Mouse (Mus musculus): ENCODE data around the gene Rpain. TPM values are rescaled to one million over a fixed set of nuclear protein-coding genes. Genes with fewer than 3 reads are reported as not detected.

Rpain gene
- total RNA-seq (2014; rRNA removed) (48.1 and 51.5 TPM in 2 replicates), polyA plus RNA-seq (2012; rRNA removed) (32.5 and 38.5 TPM in 2 replicates)

DNA sequence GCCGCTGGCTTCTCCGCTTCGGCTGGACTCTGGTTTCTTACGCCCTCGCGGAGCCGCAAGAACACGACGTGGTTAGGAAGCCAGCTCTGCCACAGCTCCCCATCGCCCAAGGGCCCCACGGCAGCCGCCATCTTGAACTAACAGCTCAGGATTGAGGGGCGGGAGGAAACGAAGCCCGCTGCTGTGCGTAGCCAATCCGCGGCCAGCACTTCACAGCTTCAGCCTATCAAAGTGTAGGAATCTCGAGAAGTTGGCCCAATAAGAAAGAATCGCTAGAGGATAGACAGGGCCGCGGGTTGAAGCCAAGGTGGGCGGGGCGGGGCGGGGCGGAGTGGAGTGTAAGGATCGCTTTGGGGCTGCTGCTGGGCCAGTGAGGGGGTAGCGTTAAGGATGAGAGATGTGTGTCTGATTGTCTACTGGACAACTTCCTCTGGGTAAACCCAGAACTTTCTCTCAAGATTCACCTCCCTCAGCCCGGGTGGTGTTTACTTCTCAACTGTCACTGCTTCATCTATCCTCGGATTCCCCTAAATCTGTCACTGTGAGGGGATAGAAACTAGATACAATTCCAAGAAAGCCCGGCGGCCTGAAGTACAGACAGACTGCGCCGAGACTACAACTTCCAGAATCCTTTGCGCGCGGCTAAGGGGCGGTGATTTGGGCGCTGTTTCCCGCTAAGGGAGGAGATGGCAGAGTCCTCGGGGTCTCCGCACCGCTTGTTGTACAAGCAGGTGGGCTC lies at the start of gene Rpain, which contains the start of gene Nup88:
Gene Rpain (plus strand): TSS at position 393 of the 739 bp plus-strand sequence.
Gene Nup88 (minus strand): TSS at position 153 of the 739 bp plus-strand sequence.
- peak; percentile 94 for DNase-seq (ENCODE audit: extremely low read depth, low read depth, low spot score)
- H3K27me3 ChIP-seq (ENCODE audit: control insufficient read depth, insufficient read depth, low read length), result no peaks in the 10 kb centered on the region
- WGBS, result under 1% methylated on average over 43 of the region's 43 CpGs
- H3K79me2 ChIP-seq (ENCODE audit: control insufficient read depth, insufficient read depth, low read length), result peaks cover 13% of the 10 kb centered on the region; the same call in 1 of the 2 replicates
- H3K9ac ChIP-seq (ENCODE audit: low read depth, low read length), result peak within 1 kb of the TSS; percentile 84
- peaks cover 13% of the 10 kb centered on the region for H3K4me1 ChIP-seq (ENCODE audit: control insufficient read depth, insufficient read depth, low read length)
- peak within 1 kb of the TSS; percentile 97 for H3K4me3 ChIP-seq (ENCODE audit: insufficient read depth, low read depth, low read length)
- H3K36me3 ChIP-seq (ENCODE audit: control insufficient read depth, insufficient read depth, low read length), result peaks cover 22% of the 10 kb centered on the region
- TF ChIP-seq CTCF (IDR thresholded peaks at IDR 0.05; ENCODE audit: low read depth, low read length) (no peak), POLR2A (IDR thresholded peaks at IDR 0.05; ENCODE audit: extremely low read depth, insufficient read depth, low read length) (peak; percentile 80)
- peak within 1 kb of the TSS; percentile 79 for H3K27ac ChIP-seq (replicated peaks; ENCODE audit: insufficient read depth, low read depth, low read length)

GRCm38 (mm10) chr11:70931461-70931860 lies 38.6 kb upstream of the Rpain start:
- H3K9ac ChIP-seq (ENCODE audit: low read depth, low read length), result no peak overlapping the region
- 95% methylated on average over 5 of the region's 5 CpGs for WGBS

GRCm38 (mm10) chr11:70935316-70935715 lies 34.7 kb upstream of the Rpain start:
- H3K27me3 ChIP-seq (ENCODE audit: control insufficient read depth, insufficient read depth, low read length), result no peaks in the 10 kb centered on the region
- no peak overlapping the region for H3K4me3 ChIP-seq (ENCODE audit: insufficient read depth, low read depth, low read length)
- no peak for DNase-seq (ENCODE audit: extremely low read depth, low read depth, low spot score)
- no peaks in the 10 kb centered on the region for H3K4me1 ChIP-seq (ENCODE audit: control insufficient read depth, insufficient read depth, low read length)
- H3K9ac ChIP-seq (ENCODE audit: low read depth, low read length), result no peak overlapping the region
- peaks cover 67% of the 10 kb centered on the region for H3K36me3 ChIP-seq (ENCODE audit: control insufficient read depth, insufficient read depth, low read length)
- no peak for TF ChIP-seq CTCF (IDR thresholded peaks at IDR 0.05; ENCODE audit: low read depth, low read length)
- TF ChIP-seq POLR2A (IDR thresholded peaks at IDR 0.05; ENCODE audit: extremely low read depth, insufficient read depth, low read length), result no peak
- 96% methylated on average over 7 of the region's 7 CpGs for WGBS
- H3K79me2 ChIP-seq (ENCODE audit: control insufficient read depth, insufficient read depth, low read length), result no peaks in the 10 kb centered on the region
- H3K27ac ChIP-seq (replicated peaks; ENCODE audit: insufficient read depth, low read depth, low read length), result no peak overlapping the region

More at GRCm38 (mm10) chr11:70931461-70931860, 38.6 kb upstream of the Rpain start:
- no peaks in the 10 kb centered on the region for H3K4me1 ChIP-seq (ENCODE audit: control insufficient read depth, insufficient read depth, low read length)
- H3K27me3 ChIP-seq (ENCODE audit: control insufficient read depth, insufficient read depth, low read length), result no peaks in the 10 kb centered on the region
- TF ChIP-seq CTCF (IDR thresholded peaks at IDR 0.05; ENCODE audit: low read depth, low read length) (no peak), POLR2A (IDR thresholded peaks at IDR 0.05; ENCODE audit: extremely low read depth, insufficient read depth, low read length) (no peak)
- H3K4me3 ChIP-seq (ENCODE audit: insufficient read depth, low read depth, low read length), result no peak overlapping the region
- H3K36me3 ChIP-seq (ENCODE audit: control insufficient read depth, insufficient read depth, low read length), result peaks cover 54% of the 10 kb centered on the region
- no peaks in the 10 kb centered on the region; the same call in 1 of the 2 replicates for H3K79me2 ChIP-seq (ENCODE audit: control insufficient read depth, insufficient read depth, low read length)
- no peak overlapping the region for H3K27ac ChIP-seq (replicated peaks; ENCODE audit: insufficient read depth, low read depth, low read length)
- no peak for DNase-seq (ENCODE audit: extremely low read depth, low read depth, low spot score)

DNA sequence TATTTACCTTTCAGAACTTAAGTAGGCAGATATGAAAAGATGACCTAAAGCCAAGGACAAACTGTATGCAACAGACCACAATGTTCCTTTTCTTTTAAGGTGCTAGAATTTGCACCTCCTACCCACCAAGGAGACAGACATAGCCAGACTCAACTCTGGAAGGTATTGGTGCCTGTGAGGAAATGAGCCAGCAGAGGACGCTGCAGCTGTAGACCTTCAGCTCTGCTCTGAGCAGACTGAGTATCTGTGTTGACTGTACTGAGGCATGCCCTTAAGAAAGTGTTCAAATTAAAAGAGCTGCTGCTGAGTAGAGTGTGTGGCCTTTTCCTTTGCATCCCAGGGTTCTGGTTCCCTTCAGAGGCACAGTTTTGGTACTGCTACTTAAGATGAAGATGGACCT lies 27.4 kb upstream of the Rpain start:
- Histone ChIP-seq H3K27ac (replicated peaks; ENCODE audit: insufficient read depth, low read depth, low read length) (no peak overlapping the region), H3K9ac (ENCODE audit: low read depth, low read length) (no peak overlapping the region), H3K4me1 (ENCODE audit: control insufficient read depth, insufficient read depth, low read length) (peaks cover 9% of the 10 kb centered on the region), H3K79me2 (ENCODE audit: control insufficient read depth, insufficient read depth, low read length) (no peaks in the 10 kb centered on the region), H3K27me3 (ENCODE audit: control insufficient read depth, insufficient read depth, low read length) (no peaks in the 10 kb centered on the region), H3K36me3 (ENCODE audit: control insufficient read depth, insufficient read depth, low read length) (peaks cover 85% of the 10 kb centered on the region), H3K4me3 (ENCODE audit: insufficient read depth, low read depth, low read length) (no peak overlapping the region)
- no peak for TF ChIP-seq CTCF (IDR thresholded peaks at IDR 0.05; ENCODE audit: low read depth, low read length)
- no peak for TF ChIP-seq POLR2A (IDR thresholded peaks at IDR 0.05; ENCODE audit: extremely low read depth, insufficient read depth, low read length)
- no peak for DNase-seq (ENCODE audit: extremely low read depth, low read depth, low spot score)
- WGBS, result 97% methylated on average over 1 of the region's 1 CpGs

DNA sequence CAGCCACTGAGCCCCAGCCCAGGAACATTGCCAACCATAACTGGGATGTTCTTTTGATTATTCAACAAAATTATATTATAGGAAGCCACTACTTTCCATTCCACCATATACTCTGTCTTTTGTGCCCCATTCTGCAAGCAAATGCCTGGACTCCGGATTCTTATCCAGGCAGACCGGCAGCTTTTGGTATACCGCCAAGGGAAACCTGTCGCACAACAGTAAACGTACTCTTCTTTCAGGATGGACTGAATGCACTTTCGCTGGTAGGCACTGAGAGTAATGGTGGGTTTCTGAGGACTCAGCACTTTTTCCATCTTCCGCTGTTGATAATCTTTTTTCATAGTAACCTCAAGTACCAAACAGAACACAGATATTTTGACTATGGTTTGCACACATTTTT lies 26.4 kb upstream of the Rpain start:
- no peaks in the 10 kb centered on the region for H3K27me3 ChIP-seq (ENCODE audit: control insufficient read depth, insufficient read depth, low read length)
- DNase-seq (ENCODE audit: extremely low read depth, low read depth, low spot score), result no peak
- H3K9ac ChIP-seq (ENCODE audit: low read depth, low read length), result no peak overlapping the region
- no peaks in the 10 kb centered on the region for H3K79me2 ChIP-seq (ENCODE audit: control insufficient read depth, insufficient read depth, low read length)
- no peak for TF ChIP-seq CTCF (IDR thresholded peaks at IDR 0.05; ENCODE audit: low read depth, low read length)
- TF ChIP-seq POLR2A (IDR thresholded peaks at IDR 0.05; ENCODE audit: extremely low read depth, insufficient read depth, low read length), result no peak
- H3K27ac ChIP-seq (replicated peaks; ENCODE audit: insufficient read depth, low read depth, low read length), result no peak overlapping the region
- H3K4me1 ChIP-seq (ENCODE audit: control insufficient read depth, insufficient read depth, low read length), result peaks cover 9% of the 10 kb centered on the region
- H3K36me3 ChIP-seq (ENCODE audit: control insufficient read depth, insufficient read depth, low read length), result peaks cover 86% of the 10 kb centered on the region
- no peak overlapping the region for H3K4me3 ChIP-seq (ENCODE audit: insufficient read depth, low read depth, low read length)
- WGBS, result 78% methylated on average over 7 of the region's 7 CpGs
